Mouse (Mus musculus): ENCODE measurements around the gene M6pr. TPM values are rescaled to one million over a fixed set of nuclear protein-coding genes. Genes with fewer than 3 reads are reported as not detected.

Gene M6pr
- polyA plus RNA-seq (2017; shearing (Covaris generic)), result 203 TPM

DNA sequence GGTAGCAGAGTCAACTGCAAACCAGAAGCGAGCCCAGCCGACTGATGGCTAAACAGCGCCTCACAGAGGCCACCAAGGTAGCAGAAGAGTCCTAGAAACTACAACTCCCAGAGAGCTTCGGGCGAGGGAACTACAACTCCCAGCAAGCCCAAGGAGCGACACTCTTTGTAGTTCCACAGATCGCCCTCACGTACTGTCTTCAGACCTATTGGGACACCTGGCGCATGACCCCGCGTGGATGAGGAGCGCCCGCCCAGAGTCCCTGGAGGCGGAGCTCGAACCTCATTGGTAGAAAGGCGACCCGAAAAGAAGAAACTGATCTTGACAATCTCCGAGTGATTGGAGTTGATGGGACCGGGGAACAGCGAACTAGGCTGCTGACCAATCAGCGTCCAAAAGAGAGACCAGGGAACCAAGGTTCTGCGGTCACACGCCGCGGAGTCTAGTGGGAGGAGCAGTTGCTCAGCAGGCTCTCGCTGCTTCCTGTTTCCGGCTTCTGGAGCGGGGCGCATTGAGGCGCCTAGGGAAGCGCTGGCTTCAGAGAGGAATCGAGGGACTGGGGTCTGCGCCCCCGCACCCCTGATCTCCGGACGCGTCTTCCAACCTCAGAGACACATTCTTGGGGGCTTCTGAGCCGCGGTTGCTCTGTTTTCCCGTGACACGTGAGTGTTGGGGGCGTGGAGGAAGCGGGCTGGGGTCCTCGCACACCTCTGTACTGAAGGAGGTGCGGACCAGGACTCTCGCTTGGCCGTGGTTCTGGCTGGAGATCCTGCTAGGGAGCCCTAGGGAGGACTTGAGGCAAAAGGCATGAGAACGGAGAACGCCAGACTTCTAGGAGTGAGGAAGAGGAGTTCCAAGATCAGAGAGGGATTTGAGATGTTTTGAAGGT, at the start of gene M6pr:
Gene M6pr (plus strand): TSS at position 216 of the 889 bp plus-strand sequence.

DNA sequence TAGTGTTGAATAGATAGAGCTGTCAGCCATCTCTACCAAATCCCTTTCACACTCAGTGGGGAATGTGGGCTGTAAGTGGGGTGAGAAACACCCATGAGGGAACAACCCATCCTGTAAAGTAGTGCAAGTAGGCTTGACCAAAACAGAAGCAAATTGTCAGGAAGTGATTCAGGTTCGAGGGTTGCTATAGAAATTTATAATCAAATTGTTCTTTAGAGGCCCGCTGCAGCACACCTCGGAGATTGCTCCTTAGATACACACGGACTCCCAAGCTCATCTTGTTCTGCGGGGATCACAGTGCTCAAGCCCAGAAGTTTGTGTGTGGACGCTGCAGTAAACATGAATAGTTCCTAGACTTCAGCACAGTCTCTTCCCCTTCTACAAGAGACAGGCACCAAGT, 25.7 kb upstream of the M6pr start, which contains the start of gene Klrg1:
Gene Klrg1 (minus strand): TSS at position 101 of the 400 bp plus-strand sequence.

DNA sequence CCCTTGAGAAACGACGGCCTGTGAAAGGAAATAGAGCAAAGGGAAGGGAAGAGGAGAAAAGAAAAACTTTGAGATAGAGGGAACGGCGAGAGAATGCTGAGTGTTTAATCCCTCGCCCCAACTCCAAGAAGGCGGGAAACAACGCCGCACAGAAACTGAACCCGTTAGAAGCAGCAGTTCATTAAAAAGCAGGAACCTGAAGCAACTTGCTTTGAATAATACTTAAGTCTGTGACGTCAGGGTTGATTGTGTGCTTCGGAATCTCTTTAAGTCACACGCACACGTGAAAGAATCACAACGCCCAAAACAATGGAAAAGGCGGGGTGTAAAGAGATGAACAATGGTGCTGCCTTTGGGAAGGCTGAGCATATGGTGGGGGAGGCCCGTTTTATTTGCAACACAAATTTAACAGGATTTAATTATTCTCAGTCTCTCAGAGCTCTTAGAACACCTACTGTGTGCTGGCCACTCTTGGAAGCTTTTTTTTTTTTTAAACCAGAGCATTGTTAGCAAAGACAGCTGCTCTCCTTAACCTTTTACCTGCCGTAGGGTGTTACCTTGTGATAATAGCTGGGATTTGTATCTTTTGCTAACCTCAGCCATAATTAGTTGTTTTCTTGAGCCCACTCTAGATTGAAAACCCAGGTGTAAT, 32.0 kb downstream of the M6pr start, which contains the start of gene Phc1:
Gene Phc1 (minus strand): TSS at position 213 of the 652 bp plus-strand sequence.

Other genes starting within 250 kb of the M6pr start
- gene Klrg1, start 25.8 kb upstream of the M6pr start, polyA plus RNA-seq (2017; shearing (Covaris generic)), result 3.8 TPM
- 8.9 TPM for gene Phc1, start 31.8 kb downstream of the M6pr start, polyA plus RNA-seq (2017; shearing (Covaris generic))
- not detected for gene Rimklb, start 190.0 kb downstream of the M6pr start, polyA plus RNA-seq (2017; shearing (Covaris generic))
- not detected for gene Mfap5, start 197.1 kb downstream of the M6pr start, polyA plus RNA-seq (2017; shearing (Covaris generic))
- 0.20 TPM for gene Aicda, start 245.1 kb downstream of the M6pr start, polyA plus RNA-seq (2017; shearing (Covaris generic))